Mouse (Mus musculus): ENCODE measurements around the gene Tspan1.

The Tspan1 gene

GRCm38 (mm10) chr4:116167404-116167803, at the start of gene Tspan1:
Gene Tspan1 (minus strand): TSS chr4:116167601.
- DNase-seq (ENCODE audit: low spot score): peak; percentile 55

- DNase-seq (ENCODE audit: low spot score): no peak
Measured at GRCm38 (mm10) chr4:116217046-116217445, 49.6 kb upstream of the Tspan1 start.

- no peak for DNase-seq (ENCODE audit: low spot score)
Measured at GRCm38 (mm10) chr4:116215895-116216605, 48.6 kb upstream of the Tspan1 start.

- no peak for DNase-seq (ENCODE audit: low spot score)
Measured at GRCm38 (mm10) chr4:116208891-116209290, 41.5 kb upstream of the Tspan1 start.

- no peak for DNase-seq (ENCODE audit: low spot score)
Measured at GRCm38 (mm10) chr4:116206531-116206930, 39.1 kb upstream of the Tspan1 start.

GRCm38 (mm10) chr4:116204422-116204821, 37.0 kb upstream of the Tspan1 start:
- no peak for DNase-seq (ENCODE audit: low spot score)

- DNase-seq (ENCODE audit: low spot score): no peak
Measured at GRCm38 (mm10) chr4:116198422-116198821, 31.0 kb upstream of the Tspan1 start.

GRCm38 (mm10) chr4:116193583-116194383, 26.4 kb upstream of the Tspan1 start:
- DNase-seq (ENCODE audit: low spot score): no peak

GRCm38 (mm10) chr4:116192286-116192835, 25.0 kb upstream of the Tspan1 start:
- DNase-seq (ENCODE audit: low spot score): no peak

- DNase-seq (ENCODE audit: low spot score): no peak
Measured at GRCm38 (mm10) chr4:116185083-116185482, 17.7 kb upstream of the Tspan1 start.

GRCm38 (mm10) chr4:116182745-116183144, 15.3 kb upstream of the Tspan1 start:
- DNase-seq (ENCODE audit: low spot score): no peak

GRCm38 (mm10) chr4:116182079-116182478, 14.7 kb upstream of the Tspan1 start:
- no peak for DNase-seq (ENCODE audit: low spot score)

GRCm38 (mm10) chr4:116177140-116177539, 9.7 kb upstream of the Tspan1 start:
- DNase-seq (ENCODE audit: low spot score): no peak

GRCm38 (mm10) chr4:116176543-116176988, 9.2 kb upstream of the Tspan1 start:
- peak; percentile 63 for DNase-seq (ENCODE audit: low spot score)

- no peak for DNase-seq (ENCODE audit: low spot score)
Measured at GRCm38 (mm10) chr4:116175711-116176542, 8.5 kb upstream of the Tspan1 start.

- no peak for DNase-seq (ENCODE audit: low spot score)
Measured at GRCm38 (mm10) chr4:116175136-116175535, 7.7 kb upstream of the Tspan1 start.

- DNase-seq (ENCODE audit: low spot score): no peak
Measured at GRCm38 (mm10) chr4:116174466-116175116, 7.2 kb upstream of the Tspan1 start.

GRCm38 (mm10) chr4:116173752-116174151, 6.4 kb upstream of the Tspan1 start:
- DNase-seq (ENCODE audit: low spot score): no peak

- no peak for DNase-seq (ENCODE audit: low spot score)
Measured at GRCm38 (mm10) chr4:116173072-116173471, 5.7 kb upstream of the Tspan1 start, which contains the start of the genes 1700042G07Rik and Gm49337. Gene 1700042G07Rik (plus strand): TSS chr4:116173372. Gene Gm49337 (plus strand): TSS chr4:116173384.

- no peak for DNase-seq (ENCODE audit: low spot score)
Measured at GRCm38 (mm10) chr4:116169353-116169672, 1.9 kb upstream of the Tspan1 start.

GRCm38 (mm10) chr4:116168617-116169352, 1.4 kb upstream of the Tspan1 start:
- DNase-seq (ENCODE audit: low spot score): peak; percentile 67
